Mouse (Mus musculus): ENCODE results near the gene Susd1.

DNA sequence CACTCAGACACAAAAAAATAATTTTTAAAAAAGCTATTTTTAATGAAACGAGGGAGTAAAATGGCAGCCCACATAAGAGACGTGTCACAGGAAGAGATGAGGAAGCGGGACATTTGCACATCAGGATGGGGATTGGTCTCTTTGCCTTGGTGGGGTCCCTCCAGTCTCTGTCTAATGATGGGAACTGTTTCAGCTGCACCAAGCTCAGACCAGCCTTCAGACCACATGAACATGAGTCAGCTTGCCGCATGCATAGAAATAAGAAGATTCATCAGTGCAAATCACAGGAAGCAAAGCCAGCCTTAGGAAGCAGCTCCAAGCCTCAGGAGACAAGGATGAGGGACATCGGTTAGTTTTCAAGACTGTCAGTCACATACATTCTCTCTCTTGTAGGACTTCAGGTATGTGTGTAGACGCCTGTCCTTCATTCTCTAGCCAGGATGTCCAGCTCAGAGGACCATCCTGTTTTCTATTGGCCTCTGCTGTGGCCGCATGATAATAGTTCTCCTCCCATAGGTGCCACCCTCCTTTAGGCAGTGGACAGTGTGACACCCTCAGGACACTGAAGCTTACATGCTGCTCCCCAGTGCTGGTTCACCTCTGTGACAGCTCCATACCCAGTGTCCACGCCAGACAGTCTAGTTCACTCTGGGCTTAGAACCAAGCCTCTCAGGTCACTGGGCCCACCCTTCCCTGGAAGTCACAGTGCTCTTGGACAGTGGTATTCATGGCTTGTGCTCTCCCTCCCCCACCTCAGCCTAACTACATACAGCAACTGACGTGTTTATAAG, 137.2 kb downstream of the Susd1 start:
- TF ChIP-seq POLR2A (IDR thresholded peaks at IDR 0.05; ENCODE audit: insufficient read depth, low read length) (no peak), CTCF (IDR thresholded peaks at IDR 0.05; ENCODE audit: low read depth, low read length) (no peak), EP300 (IDR thresholded peaks at IDR 0.05; ENCODE audit: insufficient read depth, low read depth, low read length) (no peak)
